Mouse (Mus musculus) olfactory bulb, adult 2 months (tissue): ENCODE measurements around the gene Rfx4.

ENCODE experiments used
- CTCF ChIP-seq: fragments of 200-500 bp; IDR thresholded peaks from 2 replicates; pipeline ENCODE4 v1.5.1; 2012; ENCODE audit warnings: low read depth, mild to moderate bottlenecking, low read length, moderate library complexity; ENCODE audit not compliant: insufficient read depth
- POLR2A ChIP-seq: fragments of 200-500 bp; IDR thresholded peaks from 2 replicates; pipeline ENCODE4 v1.6.1; 2012; ENCODE audit warnings: mild to moderate bottlenecking, low read depth, low read length, moderate library complexity; ENCODE audit not compliant: insufficient read depth

- TF ChIP-seq CTCF = no peak
- no peak for TF ChIP-seq POLR2A
These were observed 98.2 kb downstream of the Rfx4 start for GRCm38 (mm10) chr10:84854059-84854458.
